Mouse (Mus musculus) stomach, embryonic 14.5 days (tissue): ENCODE measurements around the gene Gdf9. TPM values are rescaled to one million over a fixed set of nuclear protein-coding genes. Genes with fewer than 3 reads are reported as not detected.
A peak's percentile ranks its signal among the peaks of the same experiment; 100 is the strongest.

Experiments used
- ATAC-seq: fragments of 200-750 bp; cut with Nextera tagmentation; 2 replicates; pipeline ENCODE4 v1.8.0; 2017; ENCODE audit warnings: low read depth, moderate TSS enrichment; ENCODE audit not compliant: insufficient number of reproducible peaks, insufficient read depth, low FRiP score
- H3K27ac ChIP-seq: fragments of 300-500 bp; sonication (generic); 2 replicates; pipeline ENCODE4 v1.5.1; 2014; ENCODE audit warnings: mild to moderate bottlenecking, low read length, moderate library complexity, mixed read lengths
- H3K27me3 ChIP-seq: fragments of 300-500 bp; sonication (generic); 2 replicates; pipeline ENCODE4 v1.6.1; 2014; ENCODE audit warnings: low read length, control low read depth, mixed read lengths; ENCODE audit not compliant: control insufficient read depth, insufficient read depth
- H3K36me3 ChIP-seq: fragments of 300-500 bp; sonication (generic); 2 replicates; pipeline ENCODE4 v1.6.1; 2014; ENCODE audit warnings: mild to moderate bottlenecking, control low read depth, low read length, moderate library complexity, mixed read lengths; ENCODE audit not compliant: control insufficient read depth, insufficient read depth
- H3K4me1 ChIP-seq: fragments of 300-500 bp; sonication (generic); 2 replicates; pipeline ENCODE4 v1.6.1; 2014; ENCODE audit warnings: low read length, control low read depth, mixed read lengths; ENCODE audit not compliant: control insufficient read depth, insufficient read depth
- H3K4me2 ChIP-seq: fragments of 300-500 bp; sonication (generic); replicated peaks from 2 replicates; pipeline ENCODE4 v1.6.1; 2014; ENCODE audit warnings: low read depth, low read length, control low read depth
- H3K4me3 ChIP-seq: fragments of 300-500 bp; sonication (generic); 2 replicates; pipeline ENCODE4 v1.5.1; 2014; ENCODE audit warnings: low read depth, low read length, control low read depth
- H3K9ac ChIP-seq: fragments of 300-500 bp; sonication (generic); replicated peaks from 2 replicates; pipeline ENCODE4 v1.6.1; 2014; ENCODE audit warnings: low read depth, mild to moderate bottlenecking, control low read depth, low read length, moderate library complexity, mixed read lengths
- H3K9me3 ChIP-seq: fragments of 300-500 bp; sonication (generic); 2 replicates; pipeline ENCODE4 v1.6.1; 2016; ENCODE audit warnings: low read depth, low read length, control low read depth; ENCODE audit not compliant: control insufficient read depth
- WGBS: fragments of 180-500 bp; shearing (Covaris S2); extraction: QIAGEN DNeasy Blood & Tissue Kit; methylation state at CpG from one replicate; pipeline ENCODE4 v1.1.7; 2014; 5-methylcytosine and 5-hydroxymethylcytosine counted together
- polyA plus RNA-seq: library from polyadenylated mRNA; unstranded; fragments of >200 nt; fragmentation: Nextera tagmentation; extraction: Ambion mirVana; gene quantifications from 2 replicates; pipeline ENCODE4 v1.2.1, GENCODE M21; 2014

Gdf9 gene
- polyA plus RNA-seq, 1 experiment from 2014 or later, result 2.2 TPM

DNA sequence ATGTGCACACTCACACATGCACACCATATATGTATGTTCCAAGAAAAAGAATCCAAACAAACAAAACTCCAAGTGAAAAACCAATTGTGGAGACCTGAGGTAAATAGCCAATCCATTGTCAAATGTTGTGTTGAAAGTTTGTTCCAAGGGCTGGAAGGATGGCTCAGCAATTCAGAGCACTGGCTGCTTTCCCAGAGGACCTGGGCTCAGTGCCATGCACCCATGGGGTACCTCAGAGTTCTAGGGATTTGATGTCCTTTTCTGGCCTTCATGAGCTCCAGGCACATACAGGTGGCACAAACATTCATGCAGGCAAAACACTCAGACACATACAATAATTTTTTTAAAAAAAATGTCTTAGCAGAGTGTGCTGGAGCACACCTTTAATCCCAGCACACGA, 17.7 kb downstream of the Gdf9 start:
- no peak overlapping the region for H3K27ac ChIP-seq
- no peak overlapping the region for H3K4me2 ChIP-seq
- H3K4me3 ChIP-seq, result no peak overlapping the region
- H3K27me3 ChIP-seq, result no peaks in the 10 kb centered on the region
- no peak for ATAC-seq
- 77% methylated on average over 1 of the region's 1 CpGs for WGBS
- no peaks in the 10 kb centered on the region for H3K4me1 ChIP-seq
- no peaks in the 10 kb centered on the region for H3K9me3 ChIP-seq
- H3K36me3 ChIP-seq, result no peaks in the 10 kb centered on the region
- H3K9ac ChIP-seq, result no peak overlapping the region

GRCm38 (mm10) chr11:53450070-53450705, 19.4 kb downstream of the Gdf9 start:
- no peak overlapping the region for H3K4me2 ChIP-seq
- no peaks in the 10 kb centered on the region for H3K27me3 ChIP-seq
- no peaks in the 10 kb centered on the region for H3K9me3 ChIP-seq
- WGBS, result 41% methylated on average over 15 of the region's 15 CpGs
- H3K4me3 ChIP-seq, result no peak overlapping the region
- H3K9ac ChIP-seq, result no peak overlapping the region
- H3K36me3 ChIP-seq, result no peaks in the 10 kb centered on the region
- ATAC-seq, result no peak
- H3K27ac ChIP-seq, result no peak overlapping the region
- no peaks in the 10 kb centered on the region for H3K4me1 ChIP-seq

GRCm38 (mm10) chr11:53451361-53451760, 20.5 kb downstream of the Gdf9 start:
- Histone ChIP-seq H3K4me1 (no peaks in the 10 kb centered on the region), H3K27ac (no peak overlapping the region), H3K4me3 (no peak overlapping the region), H3K36me3 (no peaks in the 10 kb centered on the region), H3K9me3 (no peaks in the 10 kb centered on the region), H3K4me2 (no peak overlapping the region), H3K27me3 (no peaks in the 10 kb centered on the region), H3K9ac (no peak overlapping the region)
- no peak for ATAC-seq
- WGBS, result 44% methylated on average over 2 of the region's 2 CpGs

DNA sequence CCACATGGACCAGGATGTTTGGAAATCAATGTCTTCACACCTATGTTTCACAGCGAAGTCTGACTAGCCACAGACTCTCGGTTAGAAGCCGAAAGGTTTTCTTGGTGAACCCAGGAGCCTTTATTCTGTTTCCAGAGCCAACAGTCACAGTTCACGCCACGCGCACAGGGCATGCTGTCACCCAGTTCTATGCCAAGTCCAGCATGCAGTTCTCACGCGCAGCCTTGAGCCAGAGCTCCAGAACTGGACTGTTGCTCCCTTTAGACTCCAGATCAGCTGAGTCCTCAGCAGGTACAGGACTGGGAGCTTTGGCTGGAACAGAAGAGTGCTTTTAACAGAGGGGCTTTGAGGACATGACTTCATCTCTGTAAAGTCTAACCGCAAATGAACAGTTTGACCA, 21.6 kb downstream of the Gdf9 start:
- Histone ChIP-seq H3K27ac (no peak overlapping the region), H3K4me2 (no peak overlapping the region), H3K4me3 (no peak overlapping the region), H3K4me1 (no peaks in the 10 kb centered on the region), H3K27me3 (no peaks in the 10 kb centered on the region), H3K36me3 (no peaks in the 10 kb centered on the region), H3K9me3 (no peaks in the 10 kb centered on the region), H3K9ac (no peak overlapping the region)
- ATAC-seq, result no peak
- WGBS, result 95% methylated on average over 9 of the region's 9 CpGs

- 82% methylated on average over 5 of the region's 5 CpGs for WGBS
- Histone ChIP-seq H3K4me3 (no peak overlapping the region), H3K4me2 (no peak overlapping the region), H3K9me3 (no peaks in the 10 kb centered on the region), H3K36me3 (no peaks in the 10 kb centered on the region), H3K4me1 (no peaks in the 10 kb centered on the region), H3K9ac (no peak overlapping the region), H3K27ac (no peak overlapping the region), H3K27me3 (no peaks in the 10 kb centered on the region)
- ATAC-seq, result no peak
These were observed 22.2 kb downstream of the Gdf9 start for GRCm38 (mm10) chr11:53453031-53453430.

DNA sequence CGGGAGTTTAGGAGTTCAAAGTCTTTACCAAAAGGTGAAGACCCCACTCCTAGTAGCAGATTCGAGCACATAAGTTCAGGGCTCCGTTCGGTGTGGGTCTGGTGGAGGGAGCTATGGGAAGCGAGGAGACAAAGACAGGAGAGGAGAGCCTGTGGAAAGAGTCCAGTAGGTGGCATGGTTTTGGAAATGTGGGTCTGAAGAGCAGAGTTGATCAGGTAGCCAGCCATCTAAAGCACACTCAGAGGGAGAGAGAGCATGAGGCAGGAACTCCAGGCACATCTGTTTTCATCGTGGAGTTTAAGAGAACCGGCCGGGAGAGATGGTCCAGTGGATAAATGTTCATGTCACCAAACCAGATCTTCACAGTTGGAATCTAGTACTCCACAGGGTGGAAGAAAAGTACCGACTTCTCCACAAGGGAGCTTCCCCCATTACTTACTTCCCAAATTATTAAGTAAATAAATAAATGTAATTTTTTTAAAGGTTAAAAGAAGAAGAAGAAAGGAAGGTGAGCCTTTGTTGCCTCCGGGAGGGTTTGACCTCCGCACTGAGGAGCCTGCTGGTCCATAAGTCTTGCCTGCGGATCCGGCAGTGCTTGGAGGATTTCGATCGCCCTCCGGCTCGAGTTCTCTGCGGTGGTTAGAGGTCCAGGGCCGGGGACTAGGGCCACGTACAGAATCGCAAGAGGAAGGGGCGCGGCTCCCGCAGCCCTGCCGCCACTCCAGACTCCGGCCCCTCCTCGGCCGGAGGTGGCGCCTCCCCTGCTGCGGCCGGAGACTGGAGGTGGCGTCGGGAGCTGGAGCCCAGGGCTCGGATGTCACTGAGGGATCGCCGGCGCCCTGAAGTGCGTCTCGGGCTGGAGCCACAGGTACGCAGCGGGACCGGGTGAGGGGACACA, 25.9 kb downstream of the Gdf9 start, which contains the start of the genes Gm10447 and Shroom1:
Gene Gm10447 (minus strand): TSS at position 637 of the 898 bp plus-strand sequence.
Gene Shroom1 (plus strand): TSS at position 732 of the 898 bp plus-strand sequence.
- H3K4me2 ChIP-seq, result peak within 1 kb of the TSS; percentile 78
- H3K9me3 ChIP-seq, result no peaks in the 10 kb centered on the region
- ATAC-seq, result peak; percentile 86
- H3K36me3 ChIP-seq, result no peaks in the 10 kb centered on the region
- WGBS, result 3% methylated on average over 42 of the region's 42 CpGs
- H3K4me1 ChIP-seq, result no peaks in the 10 kb centered on the region
- peak within 1 kb of the TSS; percentile 49 for H3K4me3 ChIP-seq
- H3K9ac ChIP-seq, result peak within 1 kb of the TSS; percentile 32
- 0 out of 2 replicates have a peak, but pooled peaks cover under 1% of the 10 kb centered on the region for H3K27me3 ChIP-seq
- H3K27ac ChIP-seq, result no peak within 1 kb of the TSS

DNA sequence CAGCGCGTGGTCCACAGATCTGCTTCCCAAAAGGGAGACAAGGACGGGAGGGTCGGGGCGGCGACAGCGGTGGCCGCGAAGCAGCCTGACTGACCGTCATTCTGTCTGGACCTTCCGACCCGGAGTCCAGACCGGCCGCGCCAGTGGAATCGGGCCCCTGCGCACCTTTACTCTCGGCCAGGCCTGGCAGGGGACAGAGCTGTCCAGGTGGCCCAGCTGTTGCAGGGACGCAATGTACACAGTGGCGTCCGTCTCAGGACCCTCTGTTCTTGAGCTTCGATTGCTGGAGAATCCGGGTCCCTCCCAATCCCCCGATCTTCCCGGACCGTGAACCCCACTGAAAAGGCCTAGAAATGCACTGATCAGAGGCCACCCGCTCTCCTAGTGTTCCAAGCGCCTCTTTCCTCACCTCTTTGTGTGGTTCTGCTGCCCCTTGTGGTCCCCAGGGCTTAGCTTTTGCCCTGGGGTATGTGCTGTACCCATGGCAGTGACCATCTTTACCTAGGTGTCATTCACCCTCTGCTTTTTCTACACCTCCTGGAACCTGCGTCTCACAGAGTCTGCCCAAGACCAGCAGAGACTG, 26.6 kb downstream of the Gdf9 start:
- no peaks in the 10 kb centered on the region for H3K4me1 ChIP-seq
- H3K36me3 ChIP-seq, result no peaks in the 10 kb centered on the region
- H3K27ac ChIP-seq, result no peak overlapping the region
- peak overlapping the region; percentile 32; the same call in 1 of the 2 replicates for H3K9ac ChIP-seq
- no peak; the same call in 1 of the 2 replicates for ATAC-seq
- H3K9me3 ChIP-seq, result no peaks in the 10 kb centered on the region
- peak overlapping the region; percentile 49 for H3K4me3 ChIP-seq
- WGBS, result 8% methylated on average over 29 of the region's 29 CpGs
- peaks cover 4% of the 10 kb centered on the region; the same call in 1 of the 2 replicates for H3K27me3 ChIP-seq
- H3K4me2 ChIP-seq, result peak overlapping the region; percentile 78

- no peak overlapping the region for H3K4me2 ChIP-seq
- peaks cover 5% of the 10 kb centered on the region; the same call in 1 of the 2 replicates for H3K4me1 ChIP-seq
- H3K27me3 ChIP-seq, result peaks cover 17% of the 10 kb centered on the region
- no peaks in the 10 kb centered on the region for H3K9me3 ChIP-seq
- H3K27ac ChIP-seq, result no peak overlapping the region
- WGBS, result 61% methylated on average over 3 of the region's 3 CpGs
- H3K9ac ChIP-seq, result no peak overlapping the region
- no peak overlapping the region for H3K4me3 ChIP-seq
- ATAC-seq, result no peak
- H3K36me3 ChIP-seq, result no peaks in the 10 kb centered on the region
These were observed 28.2 kb downstream of the Gdf9 start for GRCm38 (mm10) chr11:53458996-53459395.
